Mouse (Mus musculus) cerebellum, adult 2 months (tissue): ENCODE results near the gene Lamb1.

ENCODE experiments used
- CTCF ChIP-seq: fragments of 200-500 bp; IDR thresholded peaks from 2 replicates; pipeline ENCODE4 v1.5.1; 2011; ENCODE audit warnings: low read depth, mild to moderate bottlenecking, control low read depth, low read length, moderate library complexity, borderline replicate concordance; ENCODE audit not compliant: insufficient read depth
- POLR2A ChIP-seq: fragments of 200-500 bp; IDR thresholded peaks from 2 replicates; pipeline ENCODE4 v1.6.1; 2011; ENCODE audit warnings: low read length, control low read depth, borderline replicate concordance; ENCODE audit not compliant: insufficient read depth

DNA sequence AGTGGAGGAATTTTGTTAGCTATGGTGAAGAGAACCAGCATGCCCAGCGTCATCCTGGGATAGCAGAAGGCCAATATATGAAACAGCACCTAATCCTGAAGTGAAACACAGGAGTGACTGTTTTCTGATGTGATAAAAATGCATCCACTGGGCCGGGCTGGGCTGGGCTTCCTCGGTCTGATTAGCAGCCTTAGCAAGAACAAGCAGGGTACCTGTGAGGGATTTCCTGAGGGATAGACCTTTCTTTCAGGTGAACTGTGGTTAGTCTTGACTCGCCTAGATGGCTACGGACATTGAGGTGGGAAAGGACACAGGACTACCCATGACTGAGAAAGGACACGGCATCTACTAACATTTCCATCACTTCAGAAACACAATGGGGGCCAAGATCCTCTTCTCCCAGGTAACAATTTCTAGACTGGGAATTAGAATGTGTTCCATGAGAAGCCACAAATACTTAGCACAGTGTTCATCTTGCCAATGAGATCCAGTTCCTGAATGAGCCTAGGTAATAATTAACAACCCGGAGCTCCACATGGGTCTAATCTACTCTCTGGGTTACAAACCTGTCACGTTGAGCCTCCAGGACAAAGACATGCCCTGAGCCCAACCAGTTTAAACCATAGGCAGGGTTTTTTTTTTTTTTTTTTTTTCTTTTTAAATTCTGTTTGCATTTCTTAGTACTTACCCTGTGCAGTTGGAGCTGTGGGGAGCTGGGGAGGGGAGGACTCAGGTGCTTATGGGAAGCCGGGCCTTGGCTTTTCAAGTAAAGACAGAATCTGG lies 8.7 kb upstream of the Lamb1 start:
- TF ChIP-seq POLR2A (no peak), CTCF (no peak)
